Mouse (Mus musculus) lung, postnatal 14 days (tissue): ENCODE data around the gene Gmds.

Experiments used
- DNase-seq: peaks from one replicate; pipeline ENCODE4 v3.0.0; 2021

The Gmds gene

GRCm38 (mm10) chr13:32145179-32145578, 193.4 kb downstream of the Gmds start:
- no peak for DNase-seq

- no peak for DNase-seq
Measured at GRCm38 (mm10) chr13:32143651-32144050, 194.9 kb downstream of the Gmds start.

GRCm38 (mm10) chr13:32134663-32135273, 203.8 kb downstream of the Gmds start:
- no peak for DNase-seq

GRCm38 (mm10) chr13:32129970-32130369, 208.6 kb downstream of the Gmds start:
- DNase-seq, result no peak

GRCm38 (mm10) chr13:32118386-32118785, 220.2 kb downstream of the Gmds start:
- no peak for DNase-seq

- DNase-seq, result no peak
Measured at GRCm38 (mm10) chr13:32115468-32115867, 223.1 kb downstream of the Gmds start.

GRCm38 (mm10) chr13:32113875-32114274, 224.7 kb downstream of the Gmds start:
- no peak for DNase-seq

GRCm38 (mm10) chr13:32088303-32088977, 250.1 kb downstream of the Gmds start:
- DNase-seq, result no peak

GRCm38 (mm10) chr13:32080520-32081249, 257.9 kb downstream of the Gmds start:
- DNase-seq, result no peak

GRCm38 (mm10) chr13:32073630-32074029, 264.9 kb downstream of the Gmds start:
- DNase-seq, result no peak

GRCm38 (mm10) chr13:32055321-32055720, 283.2 kb downstream of the Gmds start:
- DNase-seq, result no peak

- no peak for DNase-seq
Measured at GRCm38 (mm10) chr13:32053587-32053986, 285.0 kb downstream of the Gmds start.

GRCm38 (mm10) chr13:32047980-32048959, 290.3 kb downstream of the Gmds start:
- no peak for DNase-seq

GRCm38 (mm10) chr13:32046961-32047360, 291.6 kb downstream of the Gmds start:
- DNase-seq, result no peak

- no peak for DNase-seq
Measured at GRCm38 (mm10) chr13:32042748-32043147, 295.8 kb downstream of the Gmds start.

- DNase-seq, result no peak
Measured at GRCm38 (mm10) chr13:32040822-32041221, 297.7 kb downstream of the Gmds start.

- DNase-seq, result no peak
Measured at GRCm38 (mm10) chr13:32036902-32037301, 301.6 kb downstream of the Gmds start.

- no peak for DNase-seq
Measured at GRCm38 (mm10) chr13:32034799-32035448, 303.6 kb downstream of the Gmds start.

- no peak for DNase-seq
Measured at GRCm38 (mm10) chr13:32034139-32034538, 304.4 kb downstream of the Gmds start.

GRCm38 (mm10) chr13:32026226-32026975, 312.1 kb downstream of the Gmds start:
- no peak for DNase-seq

- no peak for DNase-seq
Measured at GRCm38 (mm10) chr13:32024822-32025221, 313.7 kb downstream of the Gmds start.
